ENCODE assay signal across 15 mouse cellular contexts in the genomic region with DNA sequence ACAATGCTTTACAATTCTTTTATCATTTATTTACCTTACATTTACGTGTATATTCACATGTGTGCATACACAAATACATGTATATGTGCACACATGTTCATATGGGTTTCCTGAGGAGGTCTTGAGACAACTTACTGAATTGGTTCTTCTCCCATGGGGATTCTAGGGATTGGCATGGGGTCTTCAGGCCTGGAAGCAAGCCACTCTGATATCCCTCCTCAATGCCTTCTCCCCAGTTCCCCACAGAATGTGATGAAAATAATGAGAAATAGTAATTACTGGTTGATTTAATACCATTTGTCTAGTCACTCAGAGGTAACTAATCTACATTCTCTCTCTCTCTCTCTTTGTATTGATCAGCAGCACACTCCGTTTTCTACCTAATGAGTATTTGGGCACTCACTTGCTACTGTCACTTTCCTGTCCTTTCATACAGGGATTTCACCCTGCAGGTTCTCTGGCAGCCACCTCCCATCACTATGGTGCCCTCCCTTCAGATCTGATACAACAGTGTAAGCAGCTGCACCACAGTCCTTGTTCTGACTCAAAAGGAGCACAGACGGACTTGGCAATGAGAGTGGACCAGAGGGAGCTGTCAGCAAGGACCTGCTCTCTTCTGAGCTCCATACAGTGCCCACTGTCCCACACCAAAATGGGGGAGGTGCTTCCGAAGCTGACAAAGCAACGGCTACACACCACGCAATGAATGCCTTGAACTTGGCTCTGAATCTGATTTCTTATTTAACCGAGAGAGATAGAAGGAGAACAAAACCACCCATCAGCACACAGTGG.
DNase-seq lines count a peak whose midpoint lies in the region; ATAC-seq lines count a peak whose summit lies in the region.
"Had no signal": no experiment of that assay in that cellular context is flagged by ENCODE, and none has a peak within 500 bp of the region (broad histone marks: within the 10 kb centered on the region; RNA-seq: fewer than 3 reads in every experiment).

No protein-coding gene starts in this region.

- no peaks in the 10 kb centered on the region for H3K9me3 ChIP-seq in forebrain, embryonic 11.5 days (ENCODE audit: control insufficient read depth, low read length)
- H3K9me3 ChIP-seq in forebrain, embryonic 10.5 days: no peaks in the 10 kb centered on the region
- H3K9me3 ChIP-seq in midbrain, embryonic 14.5 days (ENCODE audit: control insufficient read depth, low read length): no peaks in the 10 kb centered on the region
- no peaks in the 10 kb centered on the region for H3K9me3 ChIP-seq in midbrain, embryonic 10.5 days (replicated peaks)
- H3K9me3 ChIP-seq in forebrain, embryonic 12.5 days: no peaks in the 10 kb centered on the region
- H3K9me3 ChIP-seq in midbrain, embryonic 15.5 days: no peaks in the 10 kb centered on the region
- H3K9me3 ChIP-seq: embryonic facial prominence, embryonic 12.5 days; intestine, embryonic 15.5 days; liver, embryonic 15.5 days had no signal

- no peaks in the 10 kb centered on the region for H3K36me3 ChIP-seq in forebrain, embryonic 11.5 days (ENCODE audit: control insufficient read depth, insufficient read depth, low read length)
- H3K36me3 ChIP-seq in forebrain, embryonic 10.5 days (replicated peaks): no peaks in the 10 kb centered on the region
- H3K36me3 ChIP-seq in midbrain, embryonic 14.5 days (ENCODE audit: control insufficient read depth, insufficient read depth, low read length): no peaks in the 10 kb centered on the region
- H3K36me3 ChIP-seq in midbrain, embryonic 10.5 days: no peaks in the 10 kb centered on the region
- no peaks in the 10 kb centered on the region for H3K36me3 ChIP-seq in forebrain, embryonic 12.5 days (replicated peaks)
- no peaks in the 10 kb centered on the region for H3K36me3 ChIP-seq in midbrain, embryonic 15.5 days (replicated peaks)
- H3K36me3 ChIP-seq: embryonic facial prominence, embryonic 12.5 days; intestine, embryonic 15.5 days; liver, embryonic 15.5 days had no signal

- H3K9ac ChIP-seq in forebrain, embryonic 11.5 days (ENCODE audit: low read length): no peak overlapping the region
- no peak overlapping the region for H3K9ac ChIP-seq in midbrain, embryonic 14.5 days (replicated peaks; ENCODE audit: low read length)
- no peak overlapping the region for H3K9ac ChIP-seq in forebrain, embryonic 12.5 days
- no peak overlapping the region for H3K9ac ChIP-seq in midbrain, embryonic 15.5 days
- H3K9ac ChIP-seq: embryonic facial prominence, embryonic 12.5 days; intestine, embryonic 15.5 days; liver, embryonic 15.5 days had no signal

- H3K27me3 ChIP-seq in forebrain, embryonic 11.5 days (ENCODE audit: control insufficient read depth, insufficient read depth, low read length): no peaks in the 10 kb centered on the region
- no peaks in the 10 kb centered on the region for H3K27me3 ChIP-seq in forebrain, embryonic 10.5 days (ENCODE audit: poor library complexity, severe bottlenecking)
- no peaks in the 10 kb centered on the region for H3K27me3 ChIP-seq in midbrain, embryonic 14.5 days (ENCODE audit: control insufficient read depth, insufficient read depth, low read length)
- H3K27me3 ChIP-seq in midbrain, embryonic 10.5 days (ENCODE audit: low read depth, poor library complexity, severe bottlenecking): no peaks in the 10 kb centered on the region
- H3K27me3 ChIP-seq in forebrain, embryonic 12.5 days: no peaks in the 10 kb centered on the region
- no peaks in the 10 kb centered on the region for H3K27me3 ChIP-seq in midbrain, embryonic 15.5 days (replicated peaks)
- H3K27me3 ChIP-seq: embryonic facial prominence, embryonic 12.5 days; intestine, embryonic 15.5 days; liver, embryonic 15.5 days had no signal

- H3K4me2 ChIP-seq in forebrain, embryonic 11.5 days (ENCODE audit: low read depth, low read length, severe bottlenecking): no peak overlapping the region
- no peak overlapping the region for H3K4me2 ChIP-seq in midbrain, embryonic 14.5 days (ENCODE audit: low read length)
- H3K4me2 ChIP-seq in forebrain, embryonic 12.5 days: no peak overlapping the region
- H3K4me2 ChIP-seq in midbrain, embryonic 15.5 days: no peak overlapping the region; the same call in 1 of the 2 replicates
- H3K4me2 ChIP-seq: embryonic facial prominence, embryonic 12.5 days; intestine, embryonic 15.5 days; liver, embryonic 15.5 days had no signal

- no peak overlapping the region for H3K27ac ChIP-seq in forebrain, embryonic 11.5 days (ENCODE audit: low read depth, low read length)
- H3K27ac ChIP-seq in forebrain, embryonic 10.5 days: no peak overlapping the region
- no peak overlapping the region; the same call in 1 of the 2 replicates for H3K27ac ChIP-seq in midbrain, embryonic 14.5 days (replicated peaks; ENCODE audit: low read depth, low read length)
- no peak overlapping the region for H3K27ac ChIP-seq in midbrain, embryonic 10.5 days (replicated peaks)
- H3K27ac ChIP-seq in forebrain, embryonic 12.5 days: no peak overlapping the region
- H3K27ac ChIP-seq in midbrain, embryonic 15.5 days: no peak overlapping the region
- H3K27ac ChIP-seq: embryonic facial prominence, embryonic 12.5 days; intestine, embryonic 15.5 days; liver, embryonic 15.5 days had no signal

- no peak overlapping the region for H3K4me3 ChIP-seq in forebrain, embryonic 11.5 days (ENCODE audit: low read depth, low read length)
- no peak overlapping the region for H3K4me3 ChIP-seq in forebrain, embryonic 10.5 days
- no peak overlapping the region for H3K4me3 ChIP-seq in midbrain, embryonic 14.5 days (replicated peaks; ENCODE audit: low read depth, low read length)
- H3K4me3 ChIP-seq in midbrain, embryonic 10.5 days: no peak overlapping the region
- H3K4me3 ChIP-seq in forebrain, embryonic 12.5 days (replicated peaks): no peak overlapping the region
- H3K4me3 ChIP-seq in midbrain, embryonic 15.5 days: no peak overlapping the region
- H3K4me3 ChIP-seq: embryonic facial prominence, embryonic 12.5 days; intestine, embryonic 15.5 days; liver, embryonic 15.5 days had no signal

- DNase-seq in forebrain, embryonic 11.5 days (ENCODE audit: low spot score): no peak
- DNase-seq in forebrain, embryonic 10.5 days (ENCODE audit: extremely low spot score, low spot score): no peak
- peak; percentile 57 for DNase-seq in midbrain, embryonic 14.5 days
- DNase-seq in midbrain, embryonic 10.5 days (ENCODE audit: low spot score): no peak
- DNase-seq in adrenal gland, adult 2 months: no peak
- no peak for DNase-seq in kidney, postnatal 36 days
- DNase-seq: B cell, adult 2 months; cerebellum, adult 8-10 months; kidney, postnatal 14 days; lung, postnatal 36 days had no signal

- 71% methylated on average over 7 of the region's 7 CpGs for WGBS in forebrain, embryonic 11.5 days
- 79% methylated on average over 7 of the region's 7 CpGs for WGBS in forebrain, embryonic 10.5 days
- WGBS in midbrain, embryonic 14.5 days: 50% methylated on average over 7 of the region's 7 CpGs
- WGBS in midbrain, embryonic 10.5 days: 75% methylated on average over 7 of the region's 7 CpGs
- 64% methylated on average over 7 of the region's 7 CpGs for WGBS in forebrain, embryonic 12.5 days
- WGBS in midbrain, embryonic 15.5 days: 61% methylated on average over 7 of the region's 7 CpGs

- 0 out of 2 replicates have a peak, but pooled peaks have one; percentile 36 for ATAC-seq in forebrain, embryonic 11.5 days (replicated peaks; ENCODE audit: low FRiP score)
- peak; percentile 74 for ATAC-seq in midbrain, embryonic 14.5 days (ENCODE audit: low FRiP score, low TSS enrichment)
- ATAC-seq in forebrain, embryonic 12.5 days (ENCODE audit: low FRiP score): 0 out of 2 replicates have a peak, but pooled peaks have one; percentile 30
- ATAC-seq in midbrain, embryonic 15.5 days (replicated peaks): peak; percentile 94
- ATAC-seq: intestine, embryonic 15.5 days had no signal

- no peaks in the 10 kb centered on the region for H3K4me1 ChIP-seq in forebrain, embryonic 11.5 days (replicated peaks; ENCODE audit: control insufficient read depth, insufficient read depth, low read length)
- H3K4me1 ChIP-seq in forebrain, embryonic 10.5 days: no peaks in the 10 kb centered on the region
- 0 out of 2 replicates have a peak, but pooled peaks cover 3% of the 10 kb centered on the region for H3K4me1 ChIP-seq in midbrain, embryonic 14.5 days (ENCODE audit: control insufficient read depth, insufficient read depth, low read length)
- 0 out of 2 replicates have a peak, but pooled peaks cover 4% of the 10 kb centered on the region for H3K4me1 ChIP-seq in midbrain, embryonic 10.5 days
- H3K4me1 ChIP-seq in forebrain, embryonic 12.5 days: no peaks in the 10 kb centered on the region; the same call in 1 of the 2 replicates
- no peaks in the 10 kb centered on the region for H3K4me1 ChIP-seq in midbrain, embryonic 15.5 days
- H3K4me1 ChIP-seq: embryonic facial prominence, embryonic 12.5 days; intestine, embryonic 15.5 days; liver, embryonic 15.5 days had no signal

Comparison
In these comparisons a context has a peak if more than half of its experiments do, and no peak if none do; other contexts are left out.
1. ATAC-seq: peak in every context shown above with its lines; median percentile 94 in midbrain, embryonic 15.5 days; 74 in midbrain, embryonic 14.5 days; 36 in forebrain, embryonic 11.5 days; 30 in forebrain, embryonic 12.5 days.